Mouse (Mus musculus) forebrain, postnatal 0 days (tissue): ENCODE results near the gene Ikbkg. TPM values are rescaled to one million over a fixed set of nuclear protein-coding genes. Genes with fewer than 3 reads are reported as not detected.
A peak's percentile ranks its signal among the peaks of the same experiment; 100 is the strongest.

Experiments used
- ATAC-seq: fragments of 200-750 bp; cut with Nextera tagmentation; 2 replicates; pipeline ENCODE4 v1.8.0; 2017; ENCODE audit warnings: mild to moderate bottlenecking, moderate library complexity
- DNase-seq: peaks from one replicate; pipeline ENCODE4 v3.0.0-alpha.2; 2015
- H3K27ac ChIP-seq: fragments of 300-500 bp; sonication (generic); 2 replicates; pipeline ENCODE4 v1.5.1; 2014; ENCODE audit warnings: low read depth, mild to moderate bottlenecking, antibody characterized with exemption, low read length, moderate library complexity, mixed read lengths
- H3K27me3 ChIP-seq: fragments of 300-500 bp; sonication (generic); 2 replicates; pipeline ENCODE4 v1.6.1; 2014; ENCODE audit warnings: mild to moderate bottlenecking, low read length, mixed read lengths; ENCODE audit not compliant: insufficient read depth
- H3K36me3 ChIP-seq: fragments of 300-500 bp; sonication (generic); 2 replicates; pipeline ENCODE4 v1.6.1; 2014; ENCODE audit warnings: mild to moderate bottlenecking, moderate library complexity; ENCODE audit not compliant: insufficient read depth
- H3K4me1 ChIP-seq: fragments of 300-500 bp; sonication (generic); 2 replicates; pipeline ENCODE4 v1.6.1; 2014; ENCODE audit warnings: antibody characterized with exemption; ENCODE audit not compliant: insufficient read depth
- H3K4me2 ChIP-seq: fragments of 300-500 bp; sonication (generic); 2 replicates; pipeline ENCODE4 v1.6.1; 2014; ENCODE audit warnings: low read depth, mild to moderate bottlenecking, moderate library complexity
- H3K4me3 ChIP-seq: fragments of 300-500 bp; sonication (generic); 2 replicates; pipeline ENCODE4 v1.5.1; 2014; ENCODE audit warnings: low read depth, low read length, mixed read lengths
- H3K9ac ChIP-seq: fragments of 300-500 bp; sonication (generic); 2 replicates; pipeline ENCODE4 v1.6.1; 2014; ENCODE audit warnings: mild to moderate bottlenecking
- H3K9me3 ChIP-seq: fragments of 300-500 bp; sonication (generic); 2 replicates; pipeline ENCODE4 v1.6.1; 2016; ENCODE audit warnings: low read length
- CTCF ChIP-seq: sonication (generic); IDR thresholded peaks from 2 replicates; pipeline ENCODE4 v1.5.1; 2016; ENCODE audit warnings: antibody characterized with exemption, control low read depth, low read depth
- WGBS: fragments of 180-500 bp; shearing (Covaris S2); extraction: QIAGEN DNeasy Blood & Tissue Kit; methylation state at CpG from one replicate; pipeline ENCODE4 v1.1.7; 2014; 5-methylcytosine and 5-hydroxymethylcytosine counted together
- polyA plus RNA-seq: library from polyadenylated mRNA; unstranded; fragments of >200 nt; fragmentation: Nextera tagmentation; extraction: Ambion mirVana; gene quantifications from 2 replicates; pipeline ENCODE4 v1.2.1, GENCODE M21; 2015
- total RNA-seq: library from RNA; depleted of rRNA; stranded (reverse); fragments of >200 nt; gene quantifications from 2 replicates; pipeline ENCODE4 v1.2.3, GENCODE M21; 2014

The Ikbkg gene
- total and polyA plus RNA-seq, 2 experiments from 2014 or later = 13.7 to 30.6 TPM

DNA sequence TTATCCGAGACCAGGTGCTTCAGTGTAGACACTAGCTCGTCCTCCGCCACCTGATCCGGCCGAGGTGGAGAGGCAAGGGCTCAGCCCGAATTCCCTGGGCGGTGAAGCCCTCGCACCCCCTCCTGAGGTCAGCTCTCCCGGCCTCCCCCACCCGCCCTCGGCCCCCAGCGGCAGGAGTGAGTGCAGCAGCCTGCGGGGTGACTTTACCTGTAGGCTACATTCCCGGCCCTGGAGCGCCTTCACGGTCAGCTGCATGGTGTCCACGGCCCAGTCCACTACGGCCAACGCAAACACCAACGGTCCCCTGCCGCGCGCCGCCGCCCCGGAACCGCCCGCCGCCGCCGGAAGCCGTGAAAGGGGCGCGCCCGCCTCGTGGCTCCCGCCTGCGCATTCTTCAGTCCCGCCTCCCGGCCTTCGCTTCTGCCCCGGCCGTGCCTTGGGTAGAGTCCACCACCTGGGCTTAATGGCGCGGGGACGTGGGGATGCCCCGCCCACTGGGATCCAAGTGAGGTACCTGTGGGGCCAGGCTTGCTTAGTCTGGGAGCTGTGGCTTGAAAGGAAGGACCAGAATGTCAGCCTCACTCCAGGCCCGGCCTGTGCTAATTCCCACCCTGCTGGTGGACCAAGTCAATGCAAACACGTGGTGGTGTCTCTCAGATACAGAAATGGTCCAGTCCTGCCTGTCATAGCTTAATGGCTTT is 24.7 kb upstream of the Ikbkg start:
- Histone ChIP-seq H3K4me2 (peak overlapping the region; percentile 58), H3K9ac (peak overlapping the region; percentile 70), H3K9me3 (no peaks in the 10 kb centered on the region), H3K4me1 (no peaks in the 10 kb centered on the region), H3K4me3 (peak overlapping the region; percentile 48), H3K27ac (peak overlapping the region; percentile 82), H3K27me3 (no peaks in the 10 kb centered on the region), H3K36me3 (no peaks in the 10 kb centered on the region)
- DNase-seq (peak; percentile 69), ATAC-seq (peak; percentile 81)
- TF ChIP-seq CTCF = peak; percentile 52
- WGBS = 28% methylated on average over 43 of the region's 49 CpGs

DNA sequence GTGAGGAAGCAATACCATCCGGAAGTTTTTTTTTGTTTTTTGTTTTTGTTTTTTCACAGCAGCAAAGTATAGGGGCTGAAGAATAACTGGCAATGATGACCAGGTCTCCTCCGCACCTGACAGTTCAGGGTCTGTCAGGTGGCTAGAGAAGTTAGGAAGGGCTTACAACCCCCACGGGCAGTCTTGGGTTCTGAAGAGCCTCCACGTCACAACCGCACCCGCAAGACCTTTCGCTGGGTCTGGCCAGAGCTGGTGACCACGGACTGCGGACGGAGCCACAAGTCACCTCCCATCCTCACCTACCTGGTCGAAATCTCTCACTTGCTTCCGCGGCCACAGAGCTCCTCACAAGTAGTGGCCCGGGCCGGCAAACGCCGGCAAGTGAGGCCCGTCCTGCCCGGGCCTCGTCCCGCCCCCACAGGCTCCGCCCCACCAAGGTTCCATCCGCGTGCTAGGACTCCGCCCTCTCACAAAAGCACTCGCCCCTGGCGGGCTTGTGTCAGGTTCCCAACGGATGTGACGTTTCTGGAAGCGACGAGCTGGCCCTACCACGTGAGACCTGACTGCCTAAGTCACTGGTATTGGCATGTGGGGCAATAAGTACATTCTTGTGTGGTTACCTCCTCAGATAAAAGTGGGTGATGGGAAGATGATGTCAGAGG is 20.1 kb upstream of the Ikbkg start, which contains the start of the genes Ubl4a and Slc10a3:
Ubl4a (minus strand) TSS at position 331 of the 662 bp plus-strand sequence.
Slc10a3 (minus strand) TSS at position 462 of the 662 bp plus-strand sequence.
- Histone ChIP-seq H3K9me3 (no peaks in the 10 kb centered on the region), H3K27ac (no peak within 1 kb of the TSS), H3K9ac (peak within 1 kb of the TSS; percentile 46), H3K4me2 (peak within 1 kb of the TSS; percentile 53), H3K27me3 (no peaks in the 10 kb centered on the region), H3K36me3 (no peaks in the 10 kb centered on the region), H3K4me1 (no peaks in the 10 kb centered on the region), H3K4me3 (peak within 1 kb of the TSS; percentile 40)
- peak; percentile 90 for DNase-seq
- 34% methylated on average over 32 of the region's 32 CpGs for WGBS
- ATAC-seq = peak; percentile 96
- TF ChIP-seq CTCF = no peak

DNA sequence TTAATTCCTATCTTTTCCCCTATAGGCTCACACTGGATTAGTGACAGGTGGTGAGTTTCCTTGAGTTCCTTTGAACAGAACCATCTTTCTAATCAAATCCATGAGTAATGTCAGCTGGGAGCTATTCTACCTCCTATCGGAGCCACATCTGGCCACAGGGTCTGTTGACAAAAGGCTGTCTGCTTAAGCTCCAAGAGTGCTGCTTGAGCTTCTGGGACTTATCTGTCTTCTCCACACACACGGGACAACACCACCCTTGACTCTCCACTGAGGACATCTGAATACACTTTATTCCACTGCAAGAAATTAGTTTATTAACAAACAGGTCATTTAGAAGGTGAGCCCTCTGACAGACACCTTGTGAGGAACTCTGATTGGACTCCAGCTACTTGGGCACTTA is 8.6 kb upstream of the Ikbkg start:
- Histone ChIP-seq H3K4me3 (no peak overlapping the region), H3K4me2 (no peak overlapping the region), H3K27me3 (no peaks in the 10 kb centered on the region), H3K36me3 (no peaks in the 10 kb centered on the region), H3K27ac (no peak overlapping the region), H3K9me3 (no peaks in the 10 kb centered on the region), H3K4me1 (no peaks in the 10 kb centered on the region), H3K9ac (no peak overlapping the region)
- WGBS = 82% methylated on average over 2 of the region's 2 CpGs
- TF ChIP-seq CTCF = no peak
- ATAC-seq (no peak), DNase-seq (no peak)

DNA sequence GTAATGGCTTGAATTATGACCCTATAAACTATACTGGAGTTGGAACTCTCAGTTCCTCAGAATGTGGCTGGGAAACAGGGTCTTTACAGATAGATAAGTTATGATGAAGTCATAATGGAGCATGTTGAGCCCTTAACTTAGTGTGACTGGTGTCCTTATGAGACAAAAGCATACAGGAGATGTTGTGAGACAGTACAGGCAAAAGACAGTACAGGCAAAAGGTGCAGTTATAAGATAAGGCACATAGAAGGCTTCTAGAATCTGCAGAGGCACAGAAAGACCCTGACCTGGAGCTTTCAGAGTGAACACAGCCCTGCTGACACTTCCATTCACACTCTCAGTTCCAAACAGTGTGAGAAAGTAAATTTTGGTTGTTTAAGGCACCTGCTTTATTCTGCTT is 4.9 kb upstream of the Ikbkg start:
- Histone ChIP-seq H3K4me2 (no peak overlapping the region), H3K9ac (no peak overlapping the region), H3K27ac (no peak overlapping the region), H3K36me3 (no peaks in the 10 kb centered on the region), H3K9me3 (no peaks in the 10 kb centered on the region), H3K4me1 (0 out of 2 replicates have a peak, but pooled peaks cover 4% of the 10 kb centered on the region), H3K27me3 (no peaks in the 10 kb centered on the region), H3K4me3 (no peak overlapping the region)
- DNase-seq (no peak), ATAC-seq (no peak)
- no peak for TF ChIP-seq CTCF

DNA sequence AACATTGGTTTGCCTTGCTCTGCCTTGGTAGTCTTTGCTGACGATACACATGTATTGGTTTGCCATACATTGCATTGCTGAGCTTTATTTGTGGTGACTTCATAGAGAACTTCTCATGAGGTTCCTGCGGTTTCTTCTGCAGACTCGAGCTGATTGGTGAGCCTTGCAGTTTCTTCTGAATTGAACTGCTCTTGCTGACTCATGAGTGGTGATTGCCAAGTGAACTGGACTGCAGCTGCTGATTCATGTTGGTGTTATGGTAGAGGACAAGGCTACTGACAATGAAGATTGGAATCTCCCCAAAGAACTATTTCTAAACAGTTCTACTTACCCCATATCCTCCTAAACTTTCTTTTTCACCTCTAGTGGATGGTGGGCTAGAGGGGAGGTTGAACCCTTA is 7.0 kb downstream of the Ikbkg start:
- 79% methylated on average over 3 of the region's 3 CpGs for WGBS
- Histone ChIP-seq H3K27me3 (no peaks in the 10 kb centered on the region), H3K4me3 (no peak overlapping the region), H3K27ac (no peak overlapping the region), H3K9me3 (no peaks in the 10 kb centered on the region), H3K4me1 (no peaks in the 10 kb centered on the region), H3K9ac (no peak overlapping the region), H3K36me3 (no peaks in the 10 kb centered on the region), H3K4me2 (no peak overlapping the region)
- no peak for DNase-seq
- no peak for TF ChIP-seq CTCF
- ATAC-seq = no peak

DNA sequence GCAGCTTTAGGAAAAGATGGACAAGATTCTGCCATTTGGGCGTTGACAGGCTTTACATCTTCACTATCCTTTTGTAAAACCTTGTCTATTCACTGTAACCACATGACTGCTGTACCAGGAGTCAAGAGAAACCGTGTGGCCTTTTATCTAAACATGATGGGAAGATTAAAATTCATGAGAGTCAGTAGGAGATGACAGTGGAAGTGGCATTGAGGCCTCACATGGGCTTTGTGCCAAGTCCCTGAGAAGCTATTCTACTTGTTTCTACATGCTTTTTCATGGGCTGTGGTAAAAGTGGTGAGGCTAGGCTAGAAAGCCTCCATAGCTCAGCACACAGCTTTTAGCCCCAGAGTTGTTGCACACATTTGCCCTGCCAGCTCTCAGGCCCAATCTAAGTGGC is 15.2 kb downstream of the Ikbkg start:
- TF ChIP-seq CTCF = no peak
- no peak for DNase-seq

DNA sequence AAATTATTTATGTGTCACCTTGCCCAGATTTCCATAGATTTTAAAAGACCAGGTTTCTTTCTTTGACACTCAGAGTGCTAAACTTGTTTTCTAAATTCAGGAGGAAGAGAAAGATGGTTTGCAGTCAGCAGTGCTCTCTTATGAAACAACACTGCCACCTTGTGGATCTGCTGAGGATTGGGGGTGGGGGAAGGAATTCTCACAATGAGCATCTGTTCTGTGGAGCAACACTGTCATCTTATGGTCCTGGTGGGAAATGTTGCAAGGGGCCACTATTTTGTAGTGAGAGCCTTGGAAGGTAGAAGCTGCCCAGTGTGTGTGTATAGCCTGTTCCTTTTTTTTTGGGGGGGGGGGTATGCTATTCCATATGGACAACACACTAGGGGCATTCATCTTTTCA is 20.3 kb downstream of the Ikbkg start:
- TF ChIP-seq CTCF = peak; percentile 96
- H3K9ac ChIP-seq = no peak overlapping the region
- H3K4me2 ChIP-seq = no peak overlapping the region
- ATAC-seq = peak; percentile 96
- H3K9me3 ChIP-seq = no peaks in the 10 kb centered on the region
- H3K4me3 ChIP-seq = no peak overlapping the region
- H3K27me3 ChIP-seq = no peaks in the 10 kb centered on the region
- 0 out of 2 replicates have a peak, but pooled peaks cover 5% of the 10 kb centered on the region for H3K36me3 ChIP-seq
- peak; percentile 86 for DNase-seq
- H3K27ac ChIP-seq = no peak overlapping the region
- H3K4me1 ChIP-seq = no peaks in the 10 kb centered on the region

More for the DNA sequence above, 15.2 kb downstream of the Ikbkg start:
- no peaks in the 10 kb centered on the region for H3K4me1 ChIP-seq
- H3K27ac ChIP-seq = no peak overlapping the region
- no peak overlapping the region for H3K9ac ChIP-seq
- no peaks in the 10 kb centered on the region for H3K27me3 ChIP-seq
- 49% methylated on average over 2 of the region's 2 CpGs for WGBS
- no peak for ATAC-seq
- no peak overlapping the region for H3K4me3 ChIP-seq
- no peaks in the 10 kb centered on the region for H3K9me3 ChIP-seq
- 0 out of 2 replicates have a peak, but pooled peaks cover 5% of the 10 kb centered on the region for H3K36me3 ChIP-seq
- H3K4me2 ChIP-seq = no peak overlapping the region
